Mouse (Mus musculus) hindbrain, postnatal 0 days (tissue): ENCODE measurements around the gene Cdh12. TPM values are rescaled to one million over a fixed set of nuclear protein-coding genes. Genes with fewer than 3 reads are reported as not detected.

Experiments
- ATAC-seq: fragments of 200-750 bp; cut with Nextera tagmentation; 2 replicates; pipeline ENCODE4 v1.8.0; 2017; ENCODE audit warnings: mild to moderate bottlenecking, moderate TSS enrichment, moderate library complexity
- DNase-seq: peaks from one replicate; pipeline ENCODE4 v3.0.0-alpha.2; 2015; ENCODE audit warnings: low spot score
- H3K27ac ChIP-seq: fragments of 300-500 bp; sonication (generic); 2 replicates; pipeline ENCODE4 v1.5.1; 2014; ENCODE audit warnings: mild to moderate bottlenecking
- H3K27me3 ChIP-seq: fragments of 300-500 bp; sonication (generic); 2 replicates; pipeline ENCODE4 v1.6.1; 2014; ENCODE audit warnings: low read length, mixed read lengths; ENCODE audit not compliant: insufficient read depth
- H3K36me3 ChIP-seq: fragments of 300-500 bp; sonication (generic); 2 replicates; pipeline ENCODE4 v1.6.1; 2014; ENCODE audit warnings: low read length, mixed read lengths; ENCODE audit not compliant: insufficient read depth
- H3K4me1 ChIP-seq: fragments of 300-500 bp; sonication (generic); 2 replicates; pipeline ENCODE4 v1.6.1; 2014; ENCODE audit warnings: antibody characterized with exemption, low read length, mixed read lengths; ENCODE audit not compliant: insufficient read depth
- H3K4me2 ChIP-seq: fragments of 300-500 bp; sonication (generic); 2 replicates; pipeline ENCODE4 v1.6.1; 2014; ENCODE audit warnings: low read depth, mild to moderate bottlenecking, low read length, moderate library complexity, mixed read lengths
- H3K4me3 ChIP-seq: fragments of 300-500 bp; sonication (generic); 2 replicates; pipeline ENCODE4 v1.5.1; 2014; ENCODE audit warnings: low read length
- H3K9ac ChIP-seq: fragments of 300-500 bp; sonication (generic); replicated peaks from 2 replicates; pipeline ENCODE4 v1.6.1; 2014; ENCODE audit warnings: mild to moderate bottlenecking, low read length, moderate library complexity, mixed read lengths
- H3K9me3 ChIP-seq: fragments of 300-500 bp; sonication (generic); 2 replicates; pipeline ENCODE4 v1.6.1; 2016; ENCODE audit warnings: low read length, mixed read lengths
- CTCF ChIP-seq: IDR thresholded peaks from 2 replicates; pipeline ENCODE4 v1.5.1; 2016; ENCODE audit warnings: antibody characterized with exemption, control low read depth, low read depth
- WGBS: fragments of 180-500 bp; shearing (Covaris S2); extraction: QIAGEN DNeasy Blood & Tissue Kit; methylation state at CpG from one replicate; pipeline ENCODE4 v1.1.7; 2014; 5-methylcytosine and 5-hydroxymethylcytosine counted together
- polyA plus RNA-seq: library from polyadenylated mRNA; unstranded; fragments of >200 nt; fragmentation: Nextera tagmentation; extraction: Ambion mirVana; gene quantifications from 2 replicates; pipeline ENCODE4 v1.2.1, GENCODE M21; 2015
- total RNA-seq: library from RNA; depleted of rRNA; stranded (reverse); fragments of >200 nt; gene quantifications from 2 replicates; pipeline ENCODE4 v1.2.3, GENCODE M21; 2014

The Cdh12 gene
- total and polyA plus RNA-seq, 2 experiments from 2014 or later = 10.4 to 10.6 TPM

DNA sequence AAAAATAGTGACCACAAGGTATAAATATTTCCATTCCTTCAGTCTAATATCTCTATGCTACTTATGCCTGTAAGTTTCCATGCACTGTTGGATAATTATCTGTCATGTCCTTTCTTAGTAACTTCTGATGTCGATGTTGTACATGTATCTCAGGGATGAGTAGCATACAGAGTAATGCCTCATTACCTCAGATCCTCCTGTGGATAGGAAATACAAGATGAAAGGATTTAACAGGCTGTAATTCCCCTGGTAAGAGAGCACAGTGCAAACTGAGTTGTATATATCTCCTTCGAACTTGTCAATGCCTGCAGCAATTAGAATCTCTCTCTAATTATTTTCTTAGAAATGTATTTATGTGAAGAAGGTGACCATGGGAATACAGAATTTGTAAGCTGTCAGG is 233.7 kb downstream of the Cdh12 start:
- H3K9me3 ChIP-seq = no peaks in the 10 kb centered on the region
- H3K27me3 ChIP-seq = no peaks in the 10 kb centered on the region
- no peaks in the 10 kb centered on the region for H3K36me3 ChIP-seq
- 63% methylated on average over 2 of the region's 2 CpGs for WGBS
- no peaks in the 10 kb centered on the region for H3K4me1 ChIP-seq
- TF ChIP-seq CTCF = no peak
- no peak overlapping the region for H3K4me3 ChIP-seq
- H3K9ac ChIP-seq = no peak overlapping the region
- no peak overlapping the region for H3K27ac ChIP-seq
- no peak for DNase-seq
- ATAC-seq = no peak
- H3K4me2 ChIP-seq = no peak overlapping the region

DNA sequence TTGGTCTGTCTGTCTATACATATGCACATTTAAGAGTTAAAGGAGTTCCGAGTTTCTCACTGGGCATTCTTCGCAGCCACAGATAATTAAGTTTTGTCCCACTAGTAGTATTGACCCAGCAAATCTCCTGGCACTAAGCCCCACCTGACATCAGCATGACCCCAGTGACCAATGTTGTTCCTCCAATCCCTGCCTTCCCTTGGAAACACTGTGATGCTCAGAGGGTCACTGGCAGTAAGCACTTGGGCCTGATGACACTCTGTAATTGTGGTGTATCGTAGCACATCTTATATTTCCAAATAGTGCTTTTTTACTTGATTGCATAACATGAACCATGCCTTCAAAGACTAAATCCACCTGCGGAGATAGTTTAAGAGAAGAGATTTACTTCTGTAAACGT is 235.1 kb downstream of the Cdh12 start:
- H3K4me1 ChIP-seq = no peaks in the 10 kb centered on the region
- whole genome bisulfite sequencing = 75% methylated on average over 5 of the region's 5 CpGs
- no peak overlapping the region for H3K9ac ChIP-seq
- no peaks in the 10 kb centered on the region for H3K9me3 ChIP-seq
- no peak overlapping the region for H3K4me2 ChIP-seq
- ATAC-seq (no peak), DNase-seq (no peak)
- no peak for TF ChIP-seq CTCF
- no peaks in the 10 kb centered on the region for H3K36me3 ChIP-seq
- H3K27ac ChIP-seq = no peak overlapping the region
- no peak overlapping the region for H3K4me3 ChIP-seq
- H3K27me3 ChIP-seq = no peaks in the 10 kb centered on the region

DNA sequence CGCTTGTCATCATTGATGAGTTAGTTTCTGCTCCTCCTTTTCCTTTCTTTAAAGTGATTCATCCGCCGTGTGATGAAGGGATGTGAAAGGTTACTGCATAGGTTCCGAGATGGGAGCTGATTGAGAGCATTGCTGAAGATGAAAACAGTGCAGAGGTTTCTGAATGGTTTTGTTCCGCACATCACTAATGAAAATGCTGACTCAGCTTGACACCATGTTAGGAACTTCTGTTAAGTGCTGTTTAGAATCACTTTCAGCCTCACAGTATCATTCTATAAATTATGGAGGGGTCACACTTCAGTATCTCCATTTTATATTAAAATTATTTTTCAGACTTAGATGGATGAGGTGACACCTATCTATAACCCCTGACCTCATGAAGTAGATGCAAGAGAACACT is 247.2 kb downstream of the Cdh12 start:
- Histone ChIP-seq H3K27me3 (no peaks in the 10 kb centered on the region), H3K36me3 (no peaks in the 10 kb centered on the region), H3K9ac (no peak overlapping the region), H3K4me3 (no peak overlapping the region), H3K4me2 (no peak overlapping the region), H3K9me3 (no peaks in the 10 kb centered on the region), H3K27ac (no peak overlapping the region), H3K4me1 (no peaks in the 10 kb centered on the region)
- 75% methylated on average over 5 of the region's 5 CpGs for WGBS
- ATAC-seq (no peak), DNase-seq (no peak)
- TF ChIP-seq CTCF = no peak

DNA sequence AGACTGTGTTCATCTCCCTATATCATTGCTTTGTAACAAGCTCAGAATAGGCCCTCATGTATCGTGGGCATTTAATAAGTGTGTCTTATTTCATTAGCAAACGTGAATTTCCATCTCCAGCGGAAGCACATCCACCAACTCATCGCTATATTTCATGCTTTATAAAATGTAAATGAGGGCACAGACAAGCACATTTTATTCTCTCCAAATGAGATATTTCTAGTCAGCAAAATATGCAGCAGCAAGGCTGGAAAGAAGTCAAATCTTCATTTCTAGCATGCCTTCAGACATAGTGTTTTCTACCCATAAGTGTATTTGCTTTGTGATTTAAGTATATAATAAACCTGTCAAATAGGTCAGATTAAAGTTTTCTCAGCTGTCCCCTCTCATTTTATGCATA is 262.8 kb downstream of the Cdh12 start:
- ATAC-seq (no peak), DNase-seq (no peak)
- no peaks in the 10 kb centered on the region for H3K4me1 ChIP-seq
- no peak overlapping the region for H3K27ac ChIP-seq
- no peak for TF ChIP-seq CTCF
- no peaks in the 10 kb centered on the region for H3K27me3 ChIP-seq
- no peaks in the 10 kb centered on the region for H3K36me3 ChIP-seq
- H3K4me3 ChIP-seq = no peak overlapping the region
- H3K4me2 ChIP-seq = no peak overlapping the region
- 76% methylated on average over 4 of the region's 4 CpGs for WGBS
- no peak overlapping the region for H3K9ac ChIP-seq
- H3K9me3 ChIP-seq = no peaks in the 10 kb centered on the region

DNA sequence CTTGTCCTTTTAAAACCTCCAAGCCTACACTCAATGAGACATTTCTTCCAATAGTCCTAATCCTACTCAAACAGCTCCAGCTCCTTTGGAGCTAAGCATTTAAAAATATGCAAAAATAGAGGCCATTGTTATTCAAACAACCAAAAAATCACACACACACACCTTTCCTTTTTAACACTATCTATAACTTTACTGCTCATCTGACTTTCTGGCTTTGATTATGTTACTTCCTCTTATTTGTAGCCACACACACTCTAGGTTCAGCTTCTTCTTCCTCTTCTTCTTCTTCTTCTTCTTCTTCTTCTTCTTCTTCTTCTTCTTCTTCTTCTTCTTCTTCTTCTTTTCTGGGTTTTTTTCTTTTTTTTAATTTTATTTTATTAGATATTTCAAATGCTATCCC is 323.2 kb downstream of the Cdh12 start:
- Histone ChIP-seq H3K4me2 (no peak overlapping the region), H3K36me3 (no peaks in the 10 kb centered on the region), H3K27me3 (no peaks in the 10 kb centered on the region), H3K4me1 (no peaks in the 10 kb centered on the region), H3K9ac (no peak overlapping the region), H3K4me3 (no peak overlapping the region), H3K27ac (no peak overlapping the region), H3K9me3 (no peaks in the 10 kb centered on the region)
- ATAC-seq = no peak
- no peak for DNase-seq
- no peak for TF ChIP-seq CTCF

DNA sequence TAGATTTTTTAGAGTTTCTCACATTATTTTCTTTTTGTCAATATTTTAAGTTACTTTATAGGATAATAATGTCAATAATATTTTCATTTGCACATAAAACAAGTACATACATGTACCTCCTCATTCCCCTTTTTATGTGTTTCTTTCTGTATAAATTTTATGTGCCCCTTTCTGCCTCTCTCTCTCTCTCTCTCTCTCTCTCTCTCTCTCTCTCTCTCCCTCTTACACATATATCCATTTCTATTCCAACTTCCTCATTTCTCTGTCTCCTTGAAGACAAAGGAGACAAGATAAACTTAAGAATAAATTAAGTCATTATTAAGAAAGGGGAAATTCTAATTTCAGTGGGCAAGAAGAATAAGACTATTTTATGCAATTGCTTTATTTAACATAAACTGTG is 324.4 kb downstream of the Cdh12 start:
- no peak overlapping the region for H3K9ac ChIP-seq
- no peak overlapping the region for H3K4me2 ChIP-seq
- no peaks in the 10 kb centered on the region for H3K27me3 ChIP-seq
- DNase-seq (no peak), ATAC-seq (no peak)
- H3K27ac ChIP-seq = no peak overlapping the region
- no peak overlapping the region for H3K4me3 ChIP-seq
- no peaks in the 10 kb centered on the region for H3K36me3 ChIP-seq
- no peak for TF ChIP-seq CTCF
- no peaks in the 10 kb centered on the region for H3K9me3 ChIP-seq
- H3K4me1 ChIP-seq = no peaks in the 10 kb centered on the region

DNA sequence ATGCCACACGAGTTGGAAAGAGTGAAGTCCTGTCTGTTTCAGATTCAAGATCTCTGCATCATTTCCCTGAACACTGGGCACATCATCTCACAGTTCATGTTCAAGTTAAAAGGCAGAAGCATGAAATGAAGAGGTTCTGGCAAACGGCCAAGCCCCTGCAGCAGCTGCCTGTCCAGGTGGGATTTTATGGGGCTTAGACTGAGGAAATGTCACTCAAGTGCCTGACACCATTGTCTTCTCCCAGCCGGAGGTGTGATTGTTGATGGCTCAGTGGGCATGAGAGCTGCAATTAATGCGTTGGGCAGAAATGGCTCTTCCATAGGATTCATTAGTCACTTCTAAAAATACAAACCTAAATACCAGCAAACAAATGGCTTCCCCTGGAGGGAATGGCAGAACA is 347.9 kb downstream of the Cdh12 start:
- DNase-seq (peak; percentile 33), ATAC-seq (peak; percentile 51; the same call in 1 of the 2 replicates)
- Histone ChIP-seq H3K4me3 (no peak overlapping the region), H3K9ac (no peak overlapping the region), H3K4me2 (no peak overlapping the region), H3K27me3 (no peaks in the 10 kb centered on the region), H3K27ac (no peak overlapping the region), H3K9me3 (no peaks in the 10 kb centered on the region), H3K4me1 (no peaks in the 10 kb centered on the region), H3K36me3 (no peaks in the 10 kb centered on the region)
- TF ChIP-seq CTCF = no peak
- WGBS = 22% methylated on average over 4 of the region's 4 CpGs
